Mouse (Mus musculus) limb, embryonic 11.5 days (tissue): ENCODE measurements around the gene Foxd3. TPM values are rescaled to one million over a fixed set of nuclear protein-coding genes. Genes with fewer than 3 reads are reported as not detected.
A peak's percentile ranks its signal among the peaks of the same experiment; 100 is the strongest.

Source experiments
- ATAC-seq: fragments of 200-750 bp; cut with Nextera tagmentation; 2 replicates; pipeline ENCODE4 v1.8.0; 2017; ENCODE audit warnings: low read depth; ENCODE audit not compliant: insufficient number of reproducible peaks, low FRiP score, low TSS enrichment
- DNase-seq: peaks from one replicate; pipeline ENCODE4 v3.0.0-alpha.2; 2015; ENCODE audit warnings: low spot score
- H3K27ac ChIP-seq: fragments of 300-500 bp; sonication (generic); replicated peaks from 2 replicates; pipeline ENCODE4 v1.5.1; 2014; ENCODE audit warnings: low read depth, mild to moderate bottlenecking, low read length
- H3K27me3 ChIP-seq: fragments of 300-500 bp; sonication (generic); 2 replicates; pipeline ENCODE4 v1.6.1; 2014; ENCODE audit warnings: mild to moderate bottlenecking, low read length, mixed read lengths; ENCODE audit not compliant: control insufficient read depth, insufficient read depth
- H3K36me3 ChIP-seq: fragments of 300-500 bp; sonication (generic); 2 replicates; pipeline ENCODE4 v1.6.1; 2014; ENCODE audit warnings: mild to moderate bottlenecking, low read length, moderate library complexity, mixed read lengths; ENCODE audit not compliant: control insufficient read depth, insufficient read depth
- H3K4me1 ChIP-seq: fragments of 300-500 bp; sonication (generic); 2 replicates; pipeline ENCODE4 v1.6.1; 2014; ENCODE audit warnings: low read length, mixed read lengths; ENCODE audit not compliant: control insufficient read depth, insufficient read depth
- H3K4me2 ChIP-seq: fragments of 300-500 bp; sonication (generic); 2 replicates; pipeline ENCODE4 v1.6.1; 2014; ENCODE audit warnings: low read depth, mild to moderate bottlenecking, moderate library complexity; ENCODE audit not compliant: severe bottlenecking
- H3K4me3 ChIP-seq: fragments of 300-500 bp; sonication (generic); 2 replicates; pipeline ENCODE4 v1.5.1; 2014; ENCODE audit warnings: low read depth, low read length
- H3K9ac ChIP-seq: fragments of 300-500 bp; sonication (generic); 2 replicates; pipeline ENCODE4 v1.6.1; 2014; ENCODE audit warnings: mild to moderate bottlenecking, low read length
- H3K9me3 ChIP-seq: fragments of 300-500 bp; sonication (generic); 2 replicates; pipeline ENCODE4 v1.6.1; 2016; ENCODE audit warnings: low read length; ENCODE audit not compliant: control insufficient read depth
- WGBS: fragments of 180-500 bp; shearing (Covaris S2); extraction: QIAGEN DNeasy Blood & Tissue Kit; methylation state at CpG from one replicate; pipeline ENCODE4 v1.1.7; 2014; 5-methylcytosine and 5-hydroxymethylcytosine counted together
- polyA plus RNA-seq: library from polyadenylated mRNA; unstranded; fragments of >200 nt; fragmentation: Nextera tagmentation; extraction: Ambion mirVana; gene quantifications from 2 replicates; pipeline ENCODE4 v1.2.1, GENCODE M21; 2014

Gene Foxd3
- polyA plus RNA-seq, 1 experiment from 2014 or later: 0.44 TPM

DNA sequence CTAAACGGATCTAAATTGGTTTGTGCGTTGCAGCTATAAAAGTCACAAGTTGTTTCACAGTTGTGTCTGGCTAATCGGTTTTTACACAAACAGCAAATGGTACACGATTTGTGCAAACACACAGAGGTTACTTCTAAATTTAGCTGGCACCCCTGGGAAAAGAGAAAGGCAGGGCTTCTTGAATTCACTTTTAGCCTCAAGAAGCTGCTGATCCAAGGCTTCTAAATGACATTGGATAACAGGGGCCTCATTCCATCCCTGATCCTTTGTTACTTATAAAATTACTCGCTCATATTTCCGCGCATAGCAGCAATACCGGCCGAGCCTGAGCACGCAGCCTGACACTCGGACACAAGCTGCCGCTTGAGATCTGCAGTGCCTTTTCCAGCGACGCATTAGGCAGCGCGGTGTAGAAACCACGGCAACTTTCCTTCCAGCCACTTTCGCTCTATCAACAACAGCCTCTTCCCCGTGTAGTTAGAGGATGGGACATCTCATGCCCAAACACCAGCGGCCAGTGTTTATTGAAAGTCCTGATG lies 4.0 kb downstream of the Foxd3 start:
- ATAC-seq (no peak), DNase-seq (peak; percentile 67)
- Histone ChIP-seq H3K4me3 (no peak overlapping the region), H3K9me3 (no peaks in the 10 kb centered on the region), H3K9ac (no peak overlapping the region), H3K4me2 (no peak overlapping the region), H3K27me3 (peaks cover 76% of the 10 kb centered on the region), H3K27ac (no peak overlapping the region), H3K36me3 (no peaks in the 10 kb centered on the region), H3K4me1 (0 out of 2 replicates have a peak, but pooled peaks cover 3% of the 10 kb centered on the region)
- WGBS: under 1% methylated on average over 20 of the region's 20 CpGs

DNA sequence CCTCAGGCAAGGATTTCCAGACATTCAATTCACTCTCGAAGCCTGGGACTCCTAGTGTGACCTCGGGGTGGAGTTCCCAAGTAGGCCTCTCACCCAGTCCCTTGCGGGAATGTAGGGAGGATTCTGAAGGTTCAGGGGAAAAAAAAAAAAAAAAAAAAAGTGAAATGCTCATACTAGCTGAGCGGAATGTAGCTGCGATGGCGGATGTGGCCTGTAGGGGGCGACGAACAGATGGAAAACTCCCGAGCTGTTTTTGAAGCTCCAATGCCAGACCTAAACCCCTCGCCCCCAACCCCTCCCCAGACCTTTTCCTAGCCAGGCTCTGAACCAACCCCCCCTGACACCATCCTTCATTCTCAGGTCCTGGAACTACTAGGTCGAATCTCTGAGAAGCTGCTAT lies 4.9 kb downstream of the Foxd3 start:
- WGBS: under 1% methylated on average over 11 of the region's 11 CpGs
- Histone ChIP-seq H3K36me3 (no peaks in the 10 kb centered on the region), H3K4me1 (0 out of 2 replicates have a peak, but pooled peaks cover 3% of the 10 kb centered on the region), H3K4me2 (no peak overlapping the region), H3K4me3 (no peak overlapping the region), H3K27ac (no peak overlapping the region), H3K9me3 (no peaks in the 10 kb centered on the region), H3K27me3 (peaks cover 69% of the 10 kb centered on the region), H3K9ac (no peak overlapping the region)
- ATAC-seq: no peak; the same call in 1 of the 2 replicates
- peak; percentile 89 for DNase-seq

DNA sequence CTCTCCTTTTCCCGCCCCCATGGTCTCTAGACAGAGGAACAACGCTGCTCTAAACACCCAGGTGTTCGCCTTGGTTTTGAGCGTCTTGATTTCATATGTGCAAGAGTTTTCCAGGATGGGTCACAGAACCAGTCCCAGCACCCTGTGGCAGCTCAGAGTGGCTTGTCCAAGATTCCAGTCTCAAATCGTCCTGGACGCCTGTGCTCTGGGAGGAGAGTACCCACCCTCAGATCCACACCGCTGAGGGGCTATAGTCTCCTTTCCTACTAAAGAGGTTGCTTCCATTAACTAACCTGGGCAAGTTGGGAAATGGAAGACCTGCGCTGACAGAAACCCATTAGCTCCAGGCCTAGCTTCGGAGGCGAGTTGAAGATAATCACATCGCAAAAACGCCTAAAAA lies 5.9 kb downstream of the Foxd3 start:
- no peak overlapping the region for H3K4me3 ChIP-seq
- H3K27ac ChIP-seq: no peak overlapping the region
- peaks cover 60% of the 10 kb centered on the region for H3K27me3 ChIP-seq
- H3K9me3 ChIP-seq: no peaks in the 10 kb centered on the region
- peak; percentile 26 for DNase-seq
- H3K9ac ChIP-seq: no peak overlapping the region
- no peak for ATAC-seq
- 5% methylated on average over 12 of the region's 12 CpGs for WGBS
- 0 out of 2 replicates have a peak, but pooled peaks cover 3% of the 10 kb centered on the region for H3K4me1 ChIP-seq
- no peak overlapping the region for H3K4me2 ChIP-seq
- no peaks in the 10 kb centered on the region for H3K36me3 ChIP-seq

DNA sequence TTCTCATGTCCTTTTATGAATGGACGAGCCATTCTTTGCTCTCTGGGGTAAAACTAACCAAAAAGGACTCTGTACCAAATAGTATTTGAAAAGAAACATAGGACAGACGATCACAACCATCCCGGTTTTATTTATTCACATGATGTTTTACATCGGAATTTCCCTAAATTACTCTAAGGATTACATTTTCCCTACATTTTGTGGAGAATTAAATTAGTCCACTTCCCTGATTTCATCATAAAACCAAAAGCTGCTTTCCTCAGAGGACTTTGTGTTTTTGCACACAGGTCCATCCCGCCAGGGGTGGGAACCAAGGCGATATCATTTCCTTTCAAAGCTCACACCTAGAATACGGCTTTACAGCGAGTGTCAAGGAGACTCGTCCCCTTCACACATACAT lies 6.3 kb downstream of the Foxd3 start:
- DNase-seq (no peak), ATAC-seq (no peak)
- WGBS: 10% methylated on average over 9 of the region's 9 CpGs
- Histone ChIP-seq H3K9ac (no peak overlapping the region), H3K27me3 (peaks cover 55% of the 10 kb centered on the region), H3K9me3 (no peaks in the 10 kb centered on the region), H3K4me1 (no peaks in the 10 kb centered on the region), H3K27ac (no peak overlapping the region), H3K4me3 (0 out of 2 replicates have a peak overlapping the region, but pooled peaks have one; percentile 5), H3K36me3 (no peaks in the 10 kb centered on the region), H3K4me2 (no peak overlapping the region)

DNA sequence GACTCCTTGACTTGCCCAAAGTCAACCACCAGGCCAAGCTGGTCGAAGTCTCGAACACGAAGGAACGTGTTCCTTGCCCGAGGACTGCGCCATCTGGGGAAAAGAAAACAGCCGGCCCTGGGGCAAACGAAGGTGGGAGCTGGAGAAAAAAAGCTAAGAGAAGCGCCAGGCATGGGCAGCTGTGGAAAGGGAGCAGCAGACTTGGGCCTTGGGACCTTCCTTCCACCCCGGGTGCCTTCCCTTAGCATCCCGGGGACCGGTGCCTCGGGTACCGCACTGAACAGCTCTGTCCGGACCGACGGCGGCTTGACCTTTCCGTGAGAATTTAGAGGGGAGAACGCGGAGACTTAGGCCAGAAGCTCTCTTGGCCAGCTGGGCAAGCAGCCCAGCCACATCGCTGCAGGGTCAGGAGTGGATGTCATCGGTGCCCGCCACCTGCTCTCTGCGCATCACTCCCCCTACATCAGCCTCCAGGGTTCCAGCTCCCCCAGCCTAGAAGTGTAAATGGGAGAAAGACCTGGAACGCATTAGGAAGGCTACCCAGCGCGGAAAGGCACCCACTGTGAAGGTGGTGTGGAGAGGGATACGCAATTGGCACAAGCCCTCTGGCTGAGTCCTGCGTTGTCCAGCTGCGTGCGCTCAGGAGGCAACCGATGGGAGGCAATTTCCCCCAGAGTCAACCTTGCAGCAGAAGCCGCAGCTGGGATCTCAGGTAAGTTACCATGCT lies 6.9 kb downstream of the Foxd3 start:
- H3K4me1 ChIP-seq: no peaks in the 10 kb centered on the region
- no peaks in the 10 kb centered on the region for H3K36me3 ChIP-seq
- H3K4me2 ChIP-seq: no peak overlapping the region
- H3K27ac ChIP-seq: no peak overlapping the region
- ATAC-seq: no peak
- H3K9ac ChIP-seq: no peak overlapping the region
- peak; percentile 49 for DNase-seq
- H3K9me3 ChIP-seq: no peaks in the 10 kb centered on the region
- 0 out of 2 replicates have a peak overlapping the region, but pooled peaks have one; percentile 5 for H3K4me3 ChIP-seq
- 4% methylated on average over 34 of the region's 34 CpGs for WGBS
- peaks cover 49% of the 10 kb centered on the region for H3K27me3 ChIP-seq

DNA sequence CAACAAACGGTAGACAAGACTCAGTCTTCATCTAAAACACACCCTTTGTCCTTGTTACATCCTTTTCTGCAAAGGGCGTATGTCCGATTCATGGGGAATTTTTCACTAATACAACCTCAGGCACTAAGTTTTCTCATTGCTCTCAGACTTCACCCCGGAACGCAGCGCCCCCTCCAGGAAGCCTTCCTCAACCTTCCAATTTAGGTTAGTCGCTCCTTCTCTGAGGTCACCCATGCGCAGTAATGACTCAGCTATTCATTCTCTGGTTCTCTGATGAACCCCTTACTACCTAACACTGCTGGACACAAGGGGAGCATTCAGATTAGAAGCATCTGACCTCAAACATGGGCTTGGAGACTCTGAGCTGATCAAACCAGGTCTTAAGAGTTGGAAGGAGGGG lies 7.6 kb downstream of the Foxd3 start:
- no peak overlapping the region for H3K4me2 ChIP-seq
- peak; percentile 31 for DNase-seq
- no peak overlapping the region for H3K4me3 ChIP-seq
- 17% methylated on average over 8 of the region's 8 CpGs for WGBS
- ATAC-seq: no peak
- H3K27ac ChIP-seq: no peak overlapping the region
- H3K27me3 ChIP-seq: peaks cover 48% of the 10 kb centered on the region
- H3K4me1 ChIP-seq: no peaks in the 10 kb centered on the region
- H3K9me3 ChIP-seq: no peaks in the 10 kb centered on the region
- no peaks in the 10 kb centered on the region for H3K36me3 ChIP-seq
- H3K9ac ChIP-seq: no peak overlapping the region

DNA sequence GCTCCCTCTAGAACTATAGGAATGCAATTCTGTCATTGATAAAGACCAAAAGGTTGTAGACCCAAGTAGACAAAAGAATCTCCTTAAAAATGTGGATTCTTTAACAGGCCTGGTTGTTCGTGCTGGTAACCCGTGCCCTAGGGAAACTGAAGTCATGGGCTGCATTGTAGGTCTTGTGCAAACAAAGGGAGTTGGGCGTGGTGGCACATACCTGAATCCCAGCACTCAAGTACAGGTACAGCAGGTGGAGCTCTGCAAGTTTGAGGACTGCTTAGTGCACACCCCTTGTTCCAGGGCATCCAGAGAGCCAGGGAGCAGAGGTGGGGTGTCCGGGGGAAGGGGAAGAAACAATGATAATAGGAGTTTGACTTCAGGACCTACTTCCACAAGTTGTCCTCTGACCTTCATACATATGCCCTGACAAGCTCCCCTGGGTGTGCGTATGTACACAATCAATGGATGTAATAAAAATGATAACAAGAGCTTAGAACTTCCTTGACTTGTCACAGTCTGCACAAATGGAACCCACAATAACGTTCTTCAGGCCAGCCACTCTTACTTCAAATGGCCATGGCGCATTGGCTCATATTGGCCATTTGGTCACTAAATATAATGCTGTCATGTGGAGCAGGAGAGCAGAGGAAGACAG lies 14.2 kb downstream of the Foxd3 start:
- ATAC-seq (no peak), DNase-seq (no peak)
- Histone ChIP-seq H3K4me1 (no peaks in the 10 kb centered on the region), H3K27me3 (no peaks in the 10 kb centered on the region; the same call in 1 of the 2 replicates), H3K4me2 (no peak overlapping the region), H3K36me3 (no peaks in the 10 kb centered on the region), H3K4me3 (no peak overlapping the region), H3K27ac (no peak overlapping the region), H3K9me3 (no peaks in the 10 kb centered on the region), H3K9ac (no peak overlapping the region)
- 86% methylated on average over 7 of the region's 7 CpGs for WGBS

DNA sequence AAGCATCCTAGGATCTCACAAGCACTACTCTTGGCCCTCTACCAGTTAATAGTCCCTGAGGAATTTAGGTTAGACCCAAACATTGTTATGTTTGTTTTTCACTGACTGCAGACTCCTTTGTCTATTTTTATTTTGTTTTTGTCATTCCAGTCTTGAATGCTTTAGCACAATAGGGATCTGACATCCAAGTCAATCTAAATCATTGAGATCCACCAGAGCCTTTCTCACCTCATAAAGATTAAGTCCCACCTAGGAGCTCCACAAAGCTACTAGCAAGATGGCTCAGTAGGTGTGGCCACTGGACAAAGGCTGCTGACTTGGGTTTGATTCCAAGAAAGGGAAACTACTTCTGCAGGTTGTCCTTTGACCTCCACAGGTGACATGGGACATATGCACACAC lies 19.1 kb downstream of the Foxd3 start:
- no peak for ATAC-seq
- Histone ChIP-seq H3K4me2 (no peak overlapping the region), H3K27ac (no peak overlapping the region), H3K27me3 (no peaks in the 10 kb centered on the region), H3K9me3 (no peaks in the 10 kb centered on the region), H3K36me3 (no peaks in the 10 kb centered on the region), H3K4me1 (no peaks in the 10 kb centered on the region), H3K9ac (no peak overlapping the region), H3K4me3 (no peak overlapping the region)
- DNase-seq: no peak
